Mouse (Mus musculus): ENCODE results near the gene Myh10. TPM values are rescaled to one million over a fixed set of nuclear protein-coding genes. Genes with fewer than 3 reads are reported as not detected.
A peak's percentile ranks its signal among the peaks of the same experiment; 100 is the strongest.

Myh10 gene
- polyA plus RNA-seq, 2 experiments = 14.9 to 28.4 TPM

GRCm38 (mm10) chr11:68863631-68864091 lies 172.3 kb downstream of the Myh10 start:
- DNase-seq (ENCODE audit: low read depth in 3 of 3, low spot score in 3 of 3) (no peak), ATAC-seq (ENCODE audit: insufficient read depth) (no peak)
- no peak for TF ChIP-seq EP300 (IDR thresholded peaks at IDR 0.05; ENCODE audit: low read depth)
- Histone ChIP-seq H3K36me3 (replicated peaks; ENCODE audit: control insufficient read depth, insufficient read depth, low read depth) (no peaks in the 10 kb centered on the region), H3K9ac (replicated peaks) (no peak overlapping the region), H3K27me3 (ENCODE audit: control insufficient read depth, insufficient read depth, low read length) (no peaks in the 10 kb centered on the region), H3K4me2 (ENCODE audit: low read depth) (no peak overlapping the region), H3K4me3 (ENCODE audit: insufficient read depth in 1 of 2, low read depth in 2 of 2, low read length in 2 of 2) (no peak overlapping the region), H3K4me1 (replicated peaks; ENCODE audit: control insufficient read depth in 2 of 2, insufficient read depth in 2 of 2, low read length in 1 of 2) (peaks cover 0 to 12% of the 10 kb centered on the region in 2 experiments; a peak in 2 of 4 replicates), H3K27ac (no peak overlapping the region), H3K9me3 (ENCODE audit: control insufficient read depth, low read length) (no peaks in the 10 kb centered on the region)
- 10% methylated on average over 4 of the region's 4 CpGs for WGBS (ENCODE audit: insufficient replicate concordance)

GRCm38 (mm10) chr11:68864544-68865189 lies 173.3 kb downstream of the Myh10 start:
- Histone ChIP-seq H3K4me3 (ENCODE audit: insufficient read depth in 1 of 2, low read depth in 2 of 2, low read length in 2 of 2) (no peak overlapping the region), H3K9ac (replicated peaks) (no peak overlapping the region), H3K9me3 (ENCODE audit: control insufficient read depth, low read length) (no peaks in the 10 kb centered on the region), H3K27ac (no peak overlapping the region), H3K4me1 (replicated peaks; ENCODE audit: control insufficient read depth in 2 of 2, insufficient read depth in 2 of 2, low read length in 1 of 2) (peaks cover 0 to 12% of the 10 kb centered on the region in 2 experiments; a peak in 2 of 4 replicates), H3K4me2 (ENCODE audit: low read depth) (no peak overlapping the region), H3K27me3 (ENCODE audit: control insufficient read depth, insufficient read depth, low read length) (no peaks in the 10 kb centered on the region), H3K36me3 (replicated peaks; ENCODE audit: control insufficient read depth, insufficient read depth, low read depth) (no peaks in the 10 kb centered on the region)
- ATAC-seq (ENCODE audit: insufficient read depth) (peak; percentile 62; the same call in 1 of the 2 replicates), DNase-seq (ENCODE audit: low read depth in 3 of 3, low spot score in 3 of 3) (peak in 1 of 3 experiments; percentile 50)
- TF ChIP-seq EP300 (IDR thresholded peaks at IDR 0.05; ENCODE audit: low read depth) (no peak), CTCF (IDR thresholded peaks at IDR 0.05; ENCODE audit: low read depth) (no peak)
- WGBS (ENCODE audit: insufficient replicate concordance) = 8% methylated on average over 9 of the region's 9 CpGs

Other genes starting within 250 kb of the Myh10 start
- gene Pik3r6, start 188.5 kb upstream of the Myh10 start, polyA plus RNA-seq (2012; rRNA removed) = 1.2 and 1.3 TPM in 2 replicates
- gene Pik3r6, start 188.5 kb upstream of the Myh10 start, polyA plus RNA-seq (2014; fragmentation: Nextera tagmentation; extraction: Ambion mirVana) = 0.87 and 1.5 TPM in 2 replicates
- 0.06 and 0.07 TPM in 2 replicates for gene Mfsd6l, start 135.4 kb upstream of the Myh10 start, polyA plus RNA-seq (2012; rRNA removed)
- gene Mfsd6l, start 135.4 kb upstream of the Myh10 start, polyA plus RNA-seq (2014; fragmentation: Nextera tagmentation; extraction: Ambion mirVana) = 0.06 TPM in 1 of 2 replicates, not detected in the other
- 0.04 and 0.13 TPM in 2 replicates for gene Ccdc42, start 104.5 kb upstream of the Myh10 start, polyA plus RNA-seq (2012; rRNA removed)
- gene Ccdc42, start 104.5 kb upstream of the Myh10 start, polyA plus RNA-seq (2014; fragmentation: Nextera tagmentation; extraction: Ambion mirVana) = 0.13 TPM in 1 of 2 replicates, not detected in the other
- gene Ndel1, start 180.3 kb downstream of the Myh10 start, polyA plus RNA-seq (2012; rRNA removed) = 20.2 and 21.1 TPM in 2 replicates
- 28.1 and 30.8 TPM in 2 replicates for gene Ndel1, start 180.3 kb downstream of the Myh10 start, polyA plus RNA-seq (2014; fragmentation: Nextera tagmentation; extraction: Ambion mirVana)
- gene Rnf222, start 197.0 kb downstream of the Myh10 start, polyA plus RNA-seq (2012; rRNA removed) = 0.08 and 0.09 TPM in 2 replicates
- 0.10 TPM in 1 of 2 replicates, not detected in the other for gene Rnf222, start 197.0 kb downstream of the Myh10 start, polyA plus RNA-seq (2014; fragmentation: Nextera tagmentation; extraction: Ambion mirVana)
- gene Rpl26, start 210.0 kb downstream of the Myh10 start, polyA plus RNA-seq (2012; rRNA removed) = 1,827 and 1,859 TPM in 2 replicates
- gene Rpl26, start 210.0 kb downstream of the Myh10 start, polyA plus RNA-seq (2014; fragmentation: Nextera tagmentation; extraction: Ambion mirVana) = 829 and 850 TPM in 2 replicates
- gene Odf4, start 235.5 kb downstream of the Myh10 start, polyA plus RNA-seq (2012; rRNA removed) = not detected in 2 replicates
- not detected in 2 replicates for gene Odf4, start 235.5 kb downstream of the Myh10 start, polyA plus RNA-seq (2014; fragmentation: Nextera tagmentation; extraction: Ambion mirVana)

Measured in liver, embryonic 14.5 days (tissue).